Mouse (Mus musculus) megakaryocyte, embryonic 14.5 days (primary cell): ENCODE results near the gene Vmn1r202. TPM values are rescaled to one million over a fixed set of nuclear protein-coding genes. Genes with fewer than 3 reads are reported as not detected.
"Not testable (repeated sequence)": the region's sequence is repeated elsewhere in the genome, so short reads cannot be mapped to it uniquely, and the experiment has no call there.

Experiments used
- H3K27me3 ChIP-seq: replicated peaks from 2 replicates; pipeline ENCODE3; 2012; ENCODE audit warnings: inconsistent platforms
- H3K36me3 ChIP-seq: replicated peaks from 2 replicates; pipeline ENCODE3; 2012; ENCODE audit warnings: low read length, inconsistent platforms, mixed read lengths
- H3K4me1 ChIP-seq: 2 replicates; pipeline ENCODE4 v1.6.1; 2012; ENCODE audit warnings: inconsistent platforms
- H3K4me3 ChIP-seq: replicated peaks from 2 replicates; pipeline ENCODE3; 2012; ENCODE audit warnings: moderate library complexity, mild to moderate bottlenecking, inconsistent platforms
- H3K9me3 ChIP-seq: 2 replicates; pipeline ENCODE4 v1.6.1; 2012; ENCODE audit warnings: inconsistent platforms
- FLI1 ChIP-seq: IDR thresholded peaks from 2 replicates; pipeline ENCODE4 v1.6.1; 2012; ENCODE audit warnings: low read length, inconsistent platforms, mixed read lengths
- GATA1 ChIP-seq: IDR thresholded peaks from 3 replicates; pipeline ENCODE4 v1.6.1; 2012; ENCODE audit warnings: mixed read lengths, low read length, inconsistent platforms, borderline replicate concordance
- polyA plus RNA-seq: library from polyadenylated mRNA; stranded (reverse); fragments of >175 nt; gene quantifications from 2 replicates; pipeline ENCODE4 v1.2.3, GENCODE M21; 2012; ENCODE audit warnings: low replicate concordance; ENCODE audit not compliant: insufficient read depth

Gene Vmn1r202
- polyA plus RNA-seq: 0.39 TPM in 1 of 2 replicates, not detected in the other

DNA sequence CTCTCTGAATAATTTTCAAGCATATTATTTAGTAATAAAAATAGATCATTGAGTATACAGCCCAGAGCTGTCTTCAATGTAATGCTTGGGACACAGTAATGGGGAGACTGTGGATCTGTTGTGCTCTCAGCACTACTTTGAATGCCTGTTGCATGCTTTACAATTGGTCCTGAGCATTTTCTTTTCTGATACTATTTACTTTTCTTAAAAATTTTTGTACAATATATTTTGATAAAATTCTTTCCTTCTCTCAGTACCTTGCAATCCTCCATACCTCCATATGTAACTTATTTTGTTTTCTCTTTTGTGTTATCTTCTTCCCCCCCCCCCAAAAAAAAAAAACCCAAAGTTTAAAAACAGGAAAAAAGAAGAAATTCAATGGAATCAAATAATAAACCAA is at the start of gene Vmn1r202:
Gene Vmn1r202, minus strand, starts transcription at position 101 of the 400 bp plus-strand sequence.
- Histone ChIP-seq H3K4me1 (no peaks in the 10 kb centered on the region), H3K36me3 (no peaks in the 10 kb centered on the region), H3K27me3 (no peaks in the 10 kb centered on the region), H3K4me3 (no peak within 1 kb of the TSS), H3K9me3 (no peaks in the 10 kb centered on the region)
- TF ChIP-seq FLI1 (no peak), GATA1 (no peak)

GRCm38 (mm10) chr13:22552898-22553297 is 47.7 kb upstream of the Vmn1r202 start, which contains the start of gene Vmn1r204:
TSS of gene Vmn1r204 (plus strand) at chr13:22553198.
- H3K4me1 ChIP-seq, H3K9me3 ChIP-seq, H3K4me3 ChIP-seq, H3K36me3 ChIP-seq, H3K27me3 ChIP-seq: not testable (repeated sequence)

GRCm38 (mm10) chr13:22517814-22518213 is 12.6 kb upstream of the Vmn1r202 start, which contains the start of gene Vmn1r203:
TSS of gene Vmn1r203 (plus strand) at chr13:22518114.
- Histone ChIP-seq H3K36me3 (no peaks in the 10 kb centered on the region), H3K9me3 (no peaks in the 10 kb centered on the region), H3K4me3 (no peak within 1 kb of the TSS), H3K27me3 (no peaks in the 10 kb centered on the region), H3K4me1 (no peaks in the 10 kb centered on the region)
- TF ChIP-seq FLI1 (no peak), GATA1 (no peak)

DNA sequence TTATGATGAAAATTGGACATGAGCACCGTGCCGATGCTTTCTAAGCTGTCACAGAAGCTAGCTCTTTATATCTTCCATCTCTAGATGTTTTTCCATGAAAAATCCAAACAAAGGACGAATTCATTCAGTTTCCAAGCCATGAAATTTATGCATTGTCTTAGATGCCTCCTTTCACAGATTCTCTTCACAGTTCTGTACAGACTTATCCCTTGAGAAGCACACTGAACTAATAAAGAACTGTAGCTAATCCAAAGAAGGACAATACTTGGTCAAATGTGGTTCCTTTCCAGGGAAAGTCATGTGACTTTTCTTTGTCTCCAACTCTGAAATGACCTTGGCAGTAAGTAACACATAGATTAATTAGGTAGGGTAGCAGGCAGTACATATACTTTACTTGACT is 2.8 kb downstream of the Vmn1r202 start:
- Histone ChIP-seq H3K4me3 (no peak overlapping the region), H3K9me3 (no peaks in the 10 kb centered on the region), H3K4me1 (no peaks in the 10 kb centered on the region), H3K27me3 (no peaks in the 10 kb centered on the region), H3K36me3 (no peaks in the 10 kb centered on the region)
- TF ChIP-seq FLI1 (no peak), GATA1 (no peak)

DNA sequence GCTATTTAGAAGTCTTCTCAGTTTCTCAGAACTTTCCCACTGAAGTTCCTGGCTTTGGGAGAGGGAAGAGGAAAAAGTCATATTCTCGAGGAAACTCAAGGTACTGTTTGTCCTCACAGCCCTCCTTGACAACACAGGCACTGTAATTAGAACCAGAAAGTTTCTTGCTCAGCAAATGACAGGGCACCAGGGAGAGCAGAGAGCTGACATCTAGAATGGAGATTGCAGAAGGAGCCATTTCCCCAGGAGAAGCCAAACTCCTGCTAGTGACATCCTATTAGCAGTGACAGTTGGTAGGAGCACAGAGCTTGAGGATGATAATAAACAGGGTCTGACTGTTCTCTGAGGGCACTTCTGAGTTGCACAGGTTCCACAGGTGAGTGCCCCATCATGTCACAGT is 33.6 kb downstream of the Vmn1r202 start, which contains the start of gene Vmn1r201:
Gene Vmn1r201, plus strand, starts transcription at position 301 of the 400 bp plus-strand sequence.
- TF ChIP-seq GATA1: no peak
- TF ChIP-seq FLI1: no peak
- Histone ChIP-seq H3K4me3 (no peak within 1 kb of the TSS), H3K36me3 (no peaks in the 10 kb centered on the region), H3K4me1 (no peaks in the 10 kb centered on the region), H3K27me3 (no peaks in the 10 kb centered on the region), H3K9me3 (peaks cover 9% of the 10 kb centered on the region; the same call in 1 of the 2 replicates)

DNA sequence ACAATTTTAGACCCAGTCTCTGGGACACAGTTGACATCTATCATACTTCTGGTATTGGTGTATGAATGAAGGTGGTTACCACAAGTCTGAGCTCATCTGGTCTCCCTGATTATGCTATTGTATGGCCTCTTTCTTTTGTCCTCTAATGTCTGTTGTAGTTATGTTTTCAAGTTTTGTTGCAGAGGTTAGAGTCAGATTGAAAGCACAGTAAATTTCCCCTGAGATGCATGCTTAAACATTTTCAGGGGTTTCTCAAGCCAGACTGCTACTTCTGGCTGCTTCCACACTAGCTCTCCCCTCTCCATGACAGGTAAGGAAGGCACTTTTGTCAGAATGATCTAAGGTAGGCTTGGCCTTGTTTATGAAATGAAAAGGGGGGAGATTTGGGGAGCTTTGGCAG is 50.0 kb downstream of the Vmn1r202 start:
- Histone ChIP-seq H3K4me3 (no peak overlapping the region), H3K27me3 (no peaks in the 10 kb centered on the region), H3K9me3 (no peaks in the 10 kb centered on the region), H3K36me3 (no peaks in the 10 kb centered on the region), H3K4me1 (no peaks in the 10 kb centered on the region)
- TF ChIP-seq GATA1 (no peak), FLI1 (no peak)

Other genes with a start within 250 kb of the Vmn1r202 start
- gene Vmn1r195, start 234.9 kb downstream of the Vmn1r202 start, polyA plus RNA-seq: not detected in 2 replicates
- 0.42 TPM in 1 of 2 replicates, not detected in the other for gene Vmn1r196, start 215.5 kb downstream of the Vmn1r202 start, polyA plus RNA-seq
- not detected in 2 replicates for gene Vmn1r197, start 180.8 kb downstream of the Vmn1r202 start, polyA plus RNA-seq
- not detected in 2 replicates for gene Vmn1r198, start 155.0 kb downstream of the Vmn1r202 start, polyA plus RNA-seq
- gene Vmn1r199, start 125.6 kb downstream of the Vmn1r202 start, polyA plus RNA-seq: not detected in 2 replicates
- gene Vmn1r200, start 115.0 kb downstream of the Vmn1r202 start, polyA plus RNA-seq: not detected in 2 replicates
- gene Vmn1r201, start 33.5 kb downstream of the Vmn1r202 start, polyA plus RNA-seq: not detected in 2 replicates
- not detected in 2 replicates for gene Vmn1r203, start 12.7 kb upstream of the Vmn1r202 start, polyA plus RNA-seq
- not detected in 2 replicates for gene Vmn1r204, start 47.8 kb upstream of the Vmn1r202 start, polyA plus RNA-seq
- not detected in 2 replicates for gene Vmn1r205, start 87.6 kb upstream of the Vmn1r202 start, polyA plus RNA-seq
- not detected in 2 replicates for gene Vmn1r206, start 118.9 kb upstream of the Vmn1r202 start, polyA plus RNA-seq
- gene Vmn1r207-ps, start 224.2 kb upstream of the Vmn1r202 start, polyA plus RNA-seq: not detected in 2 replicates